Mouse (Mus musculus): ENCODE measurements around the gene Slc25a21. TPM values are rescaled to one million over a fixed set of nuclear protein-coding genes. Genes with fewer than 3 reads are reported as not detected.

The Slc25a21 gene
- total and polyA plus RNA-seq, 2 experiments from 2014 or later, result 0.54 TPM; not detected in 1

DNA sequence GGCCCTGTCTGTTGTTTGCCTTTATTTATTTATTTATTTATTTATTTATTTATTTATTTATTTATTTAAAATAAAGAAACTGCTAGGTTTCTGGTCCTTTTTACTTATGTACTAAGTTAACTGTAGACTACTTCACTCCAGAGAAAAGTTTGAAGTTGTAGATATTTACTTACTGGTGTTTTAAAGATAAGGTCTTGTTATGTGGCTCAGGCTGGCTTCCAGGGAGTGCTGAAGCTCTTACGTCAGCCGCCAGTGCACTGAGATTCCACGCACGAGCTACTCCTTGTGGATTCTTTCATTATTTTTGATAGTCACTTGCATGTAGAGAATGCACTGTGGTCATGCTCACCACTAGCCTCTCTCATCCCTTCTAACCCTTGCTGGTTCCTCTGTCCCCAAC, 460.2 kb downstream of the Slc25a21 start:
- TF ChIP-seq CTCF (IDR thresholded peaks at IDR 0.05; ENCODE audit: low read depth), result no peak
- H3K9me3 ChIP-seq (ENCODE audit: low read length), result no peaks in the 10 kb centered on the region
- no peak overlapping the region for H3K27ac ChIP-seq
- ATAC-seq, result no peak
- no peak overlapping the region for H3K4me2 ChIP-seq (ENCODE audit: low read depth, low read length)
- no peak for DNase-seq (ENCODE audit: low spot score)
- H3K27me3 ChIP-seq (ENCODE audit: insufficient read depth, low read length), result no peaks in the 10 kb centered on the region
- H3K36me3 ChIP-seq (ENCODE audit: insufficient read depth, low read length), result no peaks in the 10 kb centered on the region
- no peaks in the 10 kb centered on the region for H3K4me1 ChIP-seq (ENCODE audit: insufficient read depth, low read length)
- H3K9ac ChIP-seq (replicated peaks; ENCODE audit: low read length), result no peak overlapping the region
- no peak overlapping the region for H3K4me3 ChIP-seq (ENCODE audit: low read length)
- WGBS, result 83% methylated on average over 4 of the region's 4 CpGs

DNA sequence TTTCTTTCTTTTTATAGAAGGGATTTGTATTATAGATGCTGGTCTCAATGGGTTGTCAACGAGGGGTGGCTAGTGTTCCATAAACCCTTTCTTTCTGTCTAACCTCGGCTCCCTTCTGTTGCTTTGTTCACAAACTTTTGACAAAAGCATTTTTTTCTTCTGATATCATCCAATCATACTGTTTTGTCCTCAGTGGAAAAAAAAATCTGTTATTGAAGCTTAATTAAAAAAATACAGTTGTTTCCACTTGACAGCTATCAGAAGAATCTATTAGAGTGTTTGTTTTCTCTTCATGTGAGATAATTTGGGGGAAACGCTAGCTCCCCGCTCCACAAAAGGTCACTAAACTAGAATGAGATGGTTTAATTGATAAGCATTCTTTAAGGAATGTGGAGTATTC, 469.6 kb downstream of the Slc25a21 start:
- Histone ChIP-seq H3K4me3 (ENCODE audit: low read length) (no peak overlapping the region), H3K36me3 (ENCODE audit: insufficient read depth, low read length) (no peaks in the 10 kb centered on the region), H3K4me1 (ENCODE audit: insufficient read depth, low read length) (no peaks in the 10 kb centered on the region), H3K27me3 (ENCODE audit: insufficient read depth, low read length) (no peaks in the 10 kb centered on the region), H3K4me2 (ENCODE audit: low read depth, low read length) (no peak overlapping the region), H3K27ac (no peak overlapping the region), H3K9me3 (ENCODE audit: low read length) (no peaks in the 10 kb centered on the region), H3K9ac (replicated peaks; ENCODE audit: low read length) (no peak overlapping the region)
- WGBS, result 32% methylated on average over 4 of the region's 4 CpGs
- DNase-seq (ENCODE audit: low spot score) (no peak), ATAC-seq (no peak)
- no peak for TF ChIP-seq CTCF (IDR thresholded peaks at IDR 0.05; ENCODE audit: low read depth)

DNA sequence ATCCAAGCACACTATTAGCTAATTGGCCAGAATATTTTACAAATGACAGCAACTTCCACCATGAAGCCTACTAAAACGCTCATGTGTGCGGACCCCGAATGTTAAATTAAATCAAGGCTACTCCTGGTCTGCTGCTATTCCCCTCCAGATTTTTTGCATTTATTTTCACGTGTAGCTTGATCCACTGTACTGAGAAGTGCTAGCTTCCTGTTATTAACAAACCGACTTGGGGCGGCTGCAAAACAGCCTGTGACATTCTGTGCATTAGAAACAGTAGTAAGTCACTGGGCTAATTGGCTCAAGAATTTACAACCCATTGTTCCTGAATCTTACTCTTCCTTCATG, 478.6 kb downstream of the Slc25a21 start:
- TF ChIP-seq CTCF (IDR thresholded peaks at IDR 0.05; ENCODE audit: low read depth), result no peak

GRCm38 (mm10) chr12:56717971-56718706, 479.1 kb downstream of the Slc25a21 start:
- Histone ChIP-seq H3K4me3 (ENCODE audit: low read length) (no peak overlapping the region), H3K9ac (replicated peaks; ENCODE audit: low read length) (no peak overlapping the region), H3K36me3 (ENCODE audit: insufficient read depth, low read length) (no peaks in the 10 kb centered on the region), H3K4me2 (ENCODE audit: low read depth, low read length) (no peak overlapping the region), H3K27me3 (ENCODE audit: insufficient read depth, low read length) (0 out of 2 replicates have a peak, but pooled peaks cover 6% of the 10 kb centered on the region), H3K27ac (no peak overlapping the region), H3K4me1 (ENCODE audit: insufficient read depth, low read length) (no peaks in the 10 kb centered on the region), H3K9me3 (ENCODE audit: low read length) (no peaks in the 10 kb centered on the region)
- WGBS, result 18% methylated on average over 14 of the region's 14 CpGs
- ATAC-seq (no peak), DNase-seq (ENCODE audit: low spot score) (no peak)
- no peak for TF ChIP-seq CTCF (IDR thresholded peaks at IDR 0.05; ENCODE audit: low read depth)

More for the DNA sequence above, 478.6 kb downstream of the Slc25a21 start:
- H3K36me3 ChIP-seq (ENCODE audit: insufficient read depth, low read length), result no peaks in the 10 kb centered on the region
- H3K4me2 ChIP-seq (ENCODE audit: low read depth, low read length), result no peak overlapping the region
- WGBS, result 32% methylated on average over 6 of the region's 6 CpGs
- no peak overlapping the region for H3K4me3 ChIP-seq (ENCODE audit: low read length)
- no peaks in the 10 kb centered on the region for H3K4me1 ChIP-seq (ENCODE audit: insufficient read depth, low read length)
- H3K9ac ChIP-seq (replicated peaks; ENCODE audit: low read length), result no peak overlapping the region
- 0 out of 2 replicates have a peak, but pooled peaks cover 6% of the 10 kb centered on the region for H3K27me3 ChIP-seq (ENCODE audit: insufficient read depth, low read length)
- H3K27ac ChIP-seq, result no peak overlapping the region
- ATAC-seq, result no peak
- H3K9me3 ChIP-seq (ENCODE audit: low read length), result no peaks in the 10 kb centered on the region
- DNase-seq (ENCODE audit: low spot score), result no peak

DNA sequence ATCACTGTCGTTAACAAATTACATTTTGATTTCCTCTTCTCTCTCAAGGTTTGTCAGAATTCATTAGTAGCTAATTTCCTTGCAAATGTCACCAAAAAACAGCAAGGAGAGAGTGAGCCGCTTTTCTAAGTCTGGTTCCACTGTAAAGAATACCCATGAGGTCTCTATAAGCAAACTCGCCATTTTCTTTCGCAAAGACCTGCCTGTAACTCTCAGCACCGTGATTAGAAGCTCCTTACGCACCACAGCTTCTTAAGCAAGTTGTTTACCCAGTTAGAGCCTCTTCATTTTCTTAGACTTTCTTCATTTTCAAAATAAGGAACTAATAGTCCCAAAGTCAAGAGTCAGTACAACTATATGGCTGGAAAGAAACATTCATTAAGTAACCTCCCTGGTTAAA, 496.3 kb downstream of the Slc25a21 start:
- Histone ChIP-seq H3K4me1 (ENCODE audit: insufficient read depth, low read length) (no peaks in the 10 kb centered on the region), H3K27ac (no peak overlapping the region), H3K9ac (replicated peaks; ENCODE audit: low read length) (no peak overlapping the region), H3K4me3 (ENCODE audit: low read length) (no peak overlapping the region), H3K4me2 (ENCODE audit: low read depth, low read length) (no peak overlapping the region), H3K36me3 (ENCODE audit: insufficient read depth, low read length) (no peaks in the 10 kb centered on the region), H3K9me3 (ENCODE audit: low read length) (no peaks in the 10 kb centered on the region), H3K27me3 (ENCODE audit: insufficient read depth, low read length) (peaks cover 87% of the 10 kb centered on the region)
- ATAC-seq (no peak), DNase-seq (ENCODE audit: low spot score) (no peak)
- WGBS, result 10% methylated on average over 6 of the region's 6 CpGs
- TF ChIP-seq CTCF (IDR thresholded peaks at IDR 0.05; ENCODE audit: low read depth), result no peak

- Histone ChIP-seq H3K4me3 (ENCODE audit: low read length) (no peak overlapping the region), H3K27me3 (ENCODE audit: insufficient read depth, low read length) (peaks cover 88% of the 10 kb centered on the region), H3K4me1 (ENCODE audit: insufficient read depth, low read length) (no peaks in the 10 kb centered on the region), H3K4me2 (ENCODE audit: low read depth, low read length) (no peak overlapping the region), H3K36me3 (ENCODE audit: insufficient read depth, low read length) (no peaks in the 10 kb centered on the region), H3K9me3 (ENCODE audit: low read length) (no peaks in the 10 kb centered on the region), H3K9ac (replicated peaks; ENCODE audit: low read length) (no peak overlapping the region), H3K27ac (no peak overlapping the region)
- DNase-seq (ENCODE audit: low spot score) (no peak), ATAC-seq (no peak)
- TF ChIP-seq CTCF (IDR thresholded peaks at IDR 0.05; ENCODE audit: low read depth), result no peak
- WGBS, result 6% methylated on average over 44 of the region's 44 CpGs
These were observed 497.1 kb downstream of the Slc25a21 start for GRCm38 (mm10) chr12:56699915-56700900.

All from hindbrain, postnatal 0 days (tissue).